Mouse (Mus musculus) retina, postnatal 1 day (tissue): ENCODE data around the gene Ankrd12.

Source experiments
- DNase-seq: peaks from one replicate; pipeline ENCODE4 v3.0.0-alpha.2; 2012

The Ankrd12 gene

DNA sequence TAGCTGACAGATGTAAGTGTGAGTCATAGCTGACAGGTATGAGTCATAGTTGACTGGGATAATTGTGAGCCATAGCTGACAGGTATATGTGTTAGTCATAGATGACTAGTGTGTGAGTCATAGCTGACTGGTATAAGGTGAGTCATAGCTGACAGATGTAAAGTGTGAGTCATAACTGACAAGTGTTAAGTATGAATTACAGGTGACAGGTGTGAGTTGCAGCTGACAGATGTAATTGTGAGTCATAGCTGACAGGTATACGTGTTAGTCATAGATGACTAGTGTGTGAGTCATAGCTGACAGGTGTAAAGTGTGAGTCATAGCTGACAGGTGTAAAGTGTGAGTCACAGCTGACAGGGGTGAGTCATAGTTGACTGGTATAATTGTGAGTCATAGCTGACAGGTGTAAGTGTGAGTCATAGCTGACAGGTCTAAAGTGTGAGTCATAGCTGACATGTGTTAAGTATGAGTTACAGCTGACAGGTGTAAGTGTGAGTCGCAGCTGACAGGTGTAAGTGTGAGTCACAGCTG, 115.2 kb downstream of the Ankrd12 start:
- no peak for DNase-seq

DNA sequence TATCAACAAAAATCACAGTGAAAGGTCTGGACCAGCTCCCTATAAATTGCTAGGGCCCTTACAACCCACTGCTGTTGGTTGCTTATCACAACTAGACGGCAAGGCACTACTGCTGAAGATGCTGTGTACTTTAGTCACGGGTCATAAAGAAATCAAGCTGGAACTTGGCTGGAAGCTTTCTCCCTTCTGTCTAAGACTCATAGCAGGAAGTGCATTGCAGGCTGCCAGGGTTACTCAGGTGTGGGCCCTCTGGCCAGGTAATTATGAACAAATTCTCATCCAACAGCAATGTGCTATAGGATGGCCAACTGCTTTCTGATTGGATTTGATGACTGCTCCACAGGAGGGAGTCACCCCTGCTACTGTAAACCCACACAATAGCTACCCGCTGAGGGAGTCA, 117.9 kb downstream of the Ankrd12 start:
- no peak for DNase-seq

DNA sequence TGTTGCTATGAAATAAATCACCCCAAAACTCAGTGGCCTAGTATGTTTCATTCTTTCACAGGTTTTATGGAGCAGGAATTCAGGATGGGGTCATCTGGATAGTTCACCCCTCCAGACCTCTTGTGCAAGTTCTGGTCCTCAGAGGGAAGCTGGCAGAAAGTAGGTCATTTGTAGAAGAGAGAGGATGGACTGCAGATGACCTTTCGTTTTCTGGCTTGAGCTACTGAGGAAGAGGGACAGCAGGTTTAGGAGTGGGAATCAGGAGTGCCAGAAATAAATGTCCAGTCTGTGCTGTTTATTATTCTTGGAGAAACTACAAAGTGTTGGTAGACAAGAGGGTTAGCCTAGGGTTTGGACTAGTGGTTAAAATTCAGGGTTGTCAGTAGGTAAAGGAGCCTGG, 118.5 kb downstream of the Ankrd12 start:
- DNase-seq: no peak

DNA sequence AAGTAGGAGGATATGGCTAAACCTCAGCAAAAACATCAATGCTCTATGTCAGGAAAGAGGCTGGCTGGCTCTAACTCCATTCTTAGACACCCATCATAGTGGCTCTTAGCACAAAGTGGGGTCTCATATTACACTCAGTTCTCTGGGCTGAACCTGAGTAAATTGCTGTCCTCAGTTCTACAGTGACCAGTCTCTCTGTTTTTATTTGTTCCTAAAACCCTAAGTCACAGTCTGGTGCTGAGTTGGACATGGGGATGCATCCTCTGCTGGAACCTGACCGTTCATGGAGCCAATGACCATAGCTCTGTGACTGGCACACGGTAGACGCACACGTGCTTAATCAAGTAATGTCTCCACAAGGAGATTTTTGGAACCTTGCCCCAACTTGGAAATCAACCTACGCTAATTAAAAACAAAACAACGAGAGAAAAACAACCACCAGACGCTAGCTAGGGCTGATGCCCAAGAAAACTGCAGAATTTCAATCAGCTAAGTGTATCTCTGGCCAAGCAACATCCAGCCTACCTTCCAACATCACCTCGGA, 119.0 kb downstream of the Ankrd12 start:
- no peak for DNase-seq

DNA sequence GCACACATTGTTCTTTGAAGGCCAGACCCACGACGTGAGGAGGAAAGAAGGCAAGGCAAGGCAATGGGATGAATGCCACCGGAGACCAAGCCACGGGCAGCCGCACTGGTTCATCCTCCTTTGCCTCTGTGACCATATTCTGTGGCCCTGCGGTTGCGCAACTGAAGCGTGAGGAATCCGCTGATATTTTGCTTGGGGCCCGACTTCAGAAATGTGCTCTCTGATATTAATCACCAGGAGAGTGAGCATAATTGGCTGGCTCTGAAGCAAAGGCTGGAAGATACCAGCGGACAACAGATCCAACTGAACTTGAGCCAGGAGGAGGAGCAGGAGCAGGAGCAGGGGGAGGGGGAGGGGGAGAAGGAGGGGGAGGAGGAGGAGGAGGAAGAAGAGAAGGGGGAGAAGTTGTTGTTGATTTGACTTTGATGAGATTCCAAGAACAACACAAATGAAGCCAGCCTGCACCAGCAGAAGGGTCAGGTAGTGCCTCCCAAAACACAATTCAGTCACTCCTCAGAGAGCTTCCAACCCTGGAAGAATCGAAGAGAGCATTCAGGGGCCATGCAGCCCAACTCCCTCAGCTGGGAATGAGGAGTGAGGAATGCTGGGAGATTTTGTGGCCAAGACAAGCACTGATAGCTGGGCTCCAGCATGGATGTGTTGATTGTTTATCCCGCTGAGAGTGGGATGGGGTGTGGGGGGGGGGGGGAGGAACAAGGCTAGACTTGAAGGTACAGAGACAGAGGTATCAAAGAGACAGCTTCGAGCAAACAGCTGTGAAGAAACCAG, 119.7 kb downstream of the Ankrd12 start:
- peak; percentile 21 for DNase-seq

DNA sequence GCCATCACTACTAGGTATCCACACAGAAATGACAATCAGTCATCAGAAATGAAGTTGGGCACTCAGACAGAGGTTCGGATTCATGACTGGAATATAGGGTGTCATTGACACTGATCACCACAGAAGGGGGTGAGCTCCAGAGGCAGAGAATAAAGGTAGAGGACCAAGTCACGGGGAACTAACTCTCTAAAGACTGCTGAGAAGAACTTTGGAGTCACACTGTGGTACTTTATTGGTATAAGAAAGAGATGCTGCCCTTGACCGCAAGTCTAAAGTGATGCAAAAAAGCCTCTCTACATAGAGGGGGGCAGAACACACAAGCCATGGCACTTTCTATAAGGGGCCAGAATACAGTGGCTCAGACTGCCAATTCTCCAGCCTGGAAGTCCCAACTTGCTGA, 120.7 kb downstream of the Ankrd12 start:
- DNase-seq: no peak

DNA sequence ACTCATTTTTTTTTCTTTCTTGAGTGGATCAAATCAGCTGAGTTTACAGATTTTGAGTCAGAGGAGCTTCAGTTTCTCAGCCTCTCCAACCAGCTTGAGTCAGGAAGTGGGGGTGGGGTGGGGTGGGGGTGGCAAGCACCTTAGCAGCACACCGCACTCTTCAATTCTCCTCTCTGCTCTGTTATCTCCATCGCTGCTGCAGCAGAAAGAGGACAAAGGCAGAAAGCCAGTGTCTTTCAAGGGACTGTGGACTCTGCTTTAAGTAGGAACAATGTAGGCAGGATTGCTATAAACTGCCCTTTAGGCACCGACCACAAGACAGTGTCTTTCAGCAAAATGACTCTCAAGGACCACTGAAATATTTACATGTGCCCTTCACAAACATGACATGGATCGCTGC, 122.9 kb downstream of the Ankrd12 start:
- no peak for DNase-seq

DNA sequence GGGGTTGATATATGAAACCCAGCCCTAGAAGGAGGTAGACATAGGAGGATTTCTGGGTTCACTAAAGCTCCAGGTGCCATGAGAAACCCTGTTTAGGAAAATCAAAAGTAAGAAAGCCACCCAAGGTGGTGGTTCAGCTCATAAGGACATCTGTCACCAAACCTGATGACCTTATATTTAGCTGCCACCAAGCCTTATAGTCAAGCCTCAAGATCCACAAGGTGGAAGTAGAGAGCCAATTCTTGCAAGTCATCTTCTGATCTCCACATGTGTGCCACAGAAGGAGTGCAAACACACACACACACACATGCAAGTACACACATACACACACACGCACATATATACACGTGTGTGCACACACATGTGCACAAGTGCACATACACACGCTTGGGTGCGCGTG, 124.8 kb downstream of the Ankrd12 start:
- peak; percentile 61 for DNase-seq

DNA sequence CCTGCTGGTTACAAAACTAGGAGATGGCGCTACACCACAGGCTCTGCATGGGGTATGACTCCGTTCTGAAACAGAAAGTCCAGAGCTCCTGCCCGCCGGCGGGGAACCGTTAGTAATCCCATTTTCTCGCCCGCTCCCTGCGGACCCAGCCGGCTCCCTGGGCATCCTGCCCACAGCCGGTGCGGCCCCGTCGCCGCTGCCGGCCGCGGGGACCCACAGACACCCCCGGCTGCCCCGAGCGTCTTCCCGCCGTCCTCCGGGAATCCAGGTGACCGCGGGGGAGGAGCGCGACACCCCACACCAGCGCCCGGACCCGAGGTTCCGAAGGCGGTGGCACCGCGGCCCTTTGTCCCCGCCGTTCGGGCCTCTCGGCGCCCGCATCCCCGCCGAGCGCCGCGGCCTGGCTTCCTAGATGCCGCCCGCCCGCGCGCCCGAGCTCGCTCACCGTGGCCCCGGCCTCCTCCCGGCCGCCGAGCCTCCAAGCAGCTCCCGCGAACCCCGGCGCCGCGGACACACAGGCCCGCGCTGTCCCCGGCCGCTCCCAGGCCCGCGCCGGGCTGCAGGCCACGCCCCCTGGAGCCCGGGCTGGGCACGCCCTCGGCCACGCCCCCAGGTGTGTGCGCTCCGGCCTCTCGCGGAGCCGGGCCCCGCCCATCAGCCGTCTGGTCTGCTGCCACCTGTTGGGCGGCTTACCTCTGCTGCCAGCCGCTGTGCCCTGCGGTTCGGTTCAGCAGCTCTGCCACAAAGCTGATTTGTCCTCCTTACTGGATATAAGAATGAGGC, 126.1 kb downstream of the Ankrd12 start, which contains the start of gene Twsg1:
Gene Twsg1 (minus strand): TSS at position 605 of the 783 bp plus-strand sequence.
- DNase-seq: peak; percentile 92

DNA sequence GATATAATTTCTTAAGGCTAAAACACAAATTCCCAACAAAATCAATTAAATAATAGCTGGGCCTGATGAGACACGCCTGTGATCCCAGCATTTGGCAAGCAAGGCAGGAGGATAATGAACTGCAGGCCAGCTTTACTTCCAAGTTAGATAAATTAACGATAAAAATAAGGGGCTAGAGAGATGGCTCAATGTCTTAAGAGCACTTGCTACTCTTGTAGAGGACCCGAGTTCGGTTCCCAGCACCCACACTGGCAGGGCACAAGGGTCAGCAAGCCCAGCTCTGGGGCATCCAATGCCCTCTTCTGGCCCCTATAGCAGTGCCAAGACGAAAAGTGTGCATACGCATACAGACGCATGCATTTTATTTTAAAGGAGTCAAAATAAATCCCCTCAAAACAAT, 126.7 kb downstream of the Ankrd12 start:
- peak; percentile 16 for DNase-seq

DNA sequence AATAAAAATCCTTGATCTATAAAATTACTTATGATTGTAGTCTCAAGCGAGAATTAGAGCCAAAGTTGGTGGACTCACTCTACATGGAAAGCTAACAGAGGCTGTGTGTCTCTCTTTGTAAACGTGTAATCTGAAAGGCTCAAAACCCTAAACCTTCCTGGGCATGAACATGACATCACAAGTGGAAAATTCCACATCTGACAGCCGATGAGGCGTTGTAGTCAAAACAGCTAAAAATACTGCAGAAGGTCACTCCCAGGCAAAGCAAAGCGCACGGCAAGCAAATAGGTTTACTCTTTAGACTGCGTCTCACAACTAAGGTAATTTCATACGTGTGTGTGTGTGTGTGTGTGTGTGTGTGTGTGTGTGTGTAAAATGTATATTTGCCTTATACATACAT, 129.6 kb downstream of the Ankrd12 start:
- DNase-seq: no peak

DNA sequence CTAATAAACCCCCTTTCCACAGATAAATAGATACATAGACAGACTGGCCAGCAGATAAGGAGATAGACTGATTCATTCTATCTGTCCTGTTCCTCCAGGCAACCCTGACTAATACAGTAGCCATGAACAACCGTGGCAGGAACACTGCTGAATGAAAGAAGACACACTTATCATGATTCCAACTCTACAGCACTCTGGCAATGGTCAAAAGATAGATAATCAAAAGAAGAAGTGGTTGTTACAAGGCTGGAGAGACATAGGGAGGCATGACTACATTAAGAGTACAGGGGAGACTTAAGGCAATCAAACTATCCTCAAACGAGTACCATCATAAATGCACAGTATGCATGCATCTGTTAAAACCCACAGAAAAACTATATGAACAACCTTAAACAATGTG, 131.5 kb downstream of the Ankrd12 start:
- DNase-seq: no peak

DNA sequence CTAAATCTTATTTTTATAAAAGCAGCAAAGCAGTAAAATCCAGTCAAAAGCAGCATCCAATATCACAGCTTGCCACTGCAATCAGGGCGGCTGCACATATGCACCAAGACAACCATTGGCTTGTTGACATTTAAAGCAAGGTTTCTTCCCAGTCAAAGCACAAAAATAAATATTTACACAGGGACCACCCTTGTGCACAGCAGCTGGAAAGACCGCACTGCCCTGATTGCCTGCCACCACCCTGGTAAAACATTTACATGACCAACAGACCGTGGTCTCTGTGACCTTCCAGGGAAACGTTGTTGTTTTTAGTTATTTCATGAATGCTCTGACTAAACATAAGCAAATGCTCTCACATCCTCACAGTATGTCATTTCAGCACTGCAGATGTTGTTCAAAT, 134.5 kb downstream of the Ankrd12 start:
- DNase-seq: no peak

DNA sequence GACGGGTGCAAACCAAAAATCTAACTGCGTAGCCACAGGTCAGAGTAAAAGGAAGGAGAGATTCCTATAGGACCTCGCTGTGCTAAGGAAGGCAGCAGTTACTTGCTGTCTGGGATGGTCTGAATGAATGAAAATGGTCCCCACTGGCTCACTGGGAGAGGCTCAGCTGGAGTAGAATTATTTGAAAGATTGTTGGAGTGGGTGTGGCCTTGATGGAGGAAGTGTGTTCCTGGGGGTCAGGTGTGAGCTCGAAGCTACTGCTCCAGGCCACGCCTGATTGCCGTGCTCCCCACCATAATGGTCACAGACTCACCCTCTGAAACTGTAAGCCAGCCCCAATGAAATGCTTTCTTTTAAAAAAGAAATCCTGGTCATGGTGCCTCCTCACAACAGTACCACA, 135.6 kb downstream of the Ankrd12 start:
- DNase-seq: no peak

DNA sequence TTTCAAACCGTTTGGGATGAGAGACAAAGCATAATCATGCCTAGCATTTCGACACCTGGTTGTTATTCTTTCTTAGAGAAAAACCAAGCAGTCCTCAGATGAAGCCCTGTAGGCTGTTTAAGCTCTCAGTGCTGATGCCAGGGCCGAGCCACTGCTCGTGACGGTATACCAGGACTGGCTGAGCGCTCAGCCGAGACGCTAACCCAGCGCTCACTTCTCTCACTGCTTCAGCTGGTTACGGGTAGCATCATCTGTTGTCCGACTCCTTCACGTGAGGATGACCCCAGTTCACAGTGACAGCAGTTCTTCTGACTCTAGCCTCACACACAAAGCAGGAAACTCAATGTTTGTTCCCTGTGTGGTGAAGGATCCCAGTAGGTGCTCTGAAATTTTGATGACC, 136.7 kb downstream of the Ankrd12 start:
- DNase-seq: no peak

DNA sequence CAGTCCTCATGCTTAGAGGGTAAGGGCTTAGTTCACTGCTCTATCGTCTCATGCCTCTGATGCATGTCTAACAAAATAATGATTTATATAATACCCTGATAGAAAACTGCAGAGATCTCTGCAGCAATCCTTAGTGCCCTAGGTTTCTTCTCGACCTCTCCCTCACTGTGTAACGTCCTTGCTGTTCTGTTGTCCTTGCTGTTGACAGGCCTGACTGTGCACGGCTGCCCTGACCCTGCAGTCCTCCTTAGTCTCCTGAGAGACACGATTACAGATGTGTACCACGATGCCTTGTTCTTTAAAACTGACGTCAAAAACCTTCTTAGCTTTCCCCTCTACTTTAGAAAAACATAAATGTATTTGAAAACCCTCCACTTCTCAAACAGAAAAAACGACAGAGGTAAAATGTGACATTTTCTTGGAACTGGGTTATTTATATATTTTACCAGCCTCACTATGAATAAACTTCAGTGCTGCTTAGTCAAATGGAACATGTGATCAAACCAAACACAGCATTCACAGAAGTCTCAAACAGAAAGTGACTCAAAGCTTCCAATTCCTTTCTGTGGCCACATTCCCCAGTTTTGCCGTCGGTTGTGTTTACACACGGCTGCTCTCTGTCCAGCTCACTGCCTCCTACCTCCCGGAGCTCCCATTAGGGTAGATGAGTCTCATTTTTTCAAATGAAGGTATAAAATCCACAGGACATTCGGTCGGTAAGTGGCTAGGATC, 137.3 kb downstream of the Ankrd12 start:
- DNase-seq: no peak

DNA sequence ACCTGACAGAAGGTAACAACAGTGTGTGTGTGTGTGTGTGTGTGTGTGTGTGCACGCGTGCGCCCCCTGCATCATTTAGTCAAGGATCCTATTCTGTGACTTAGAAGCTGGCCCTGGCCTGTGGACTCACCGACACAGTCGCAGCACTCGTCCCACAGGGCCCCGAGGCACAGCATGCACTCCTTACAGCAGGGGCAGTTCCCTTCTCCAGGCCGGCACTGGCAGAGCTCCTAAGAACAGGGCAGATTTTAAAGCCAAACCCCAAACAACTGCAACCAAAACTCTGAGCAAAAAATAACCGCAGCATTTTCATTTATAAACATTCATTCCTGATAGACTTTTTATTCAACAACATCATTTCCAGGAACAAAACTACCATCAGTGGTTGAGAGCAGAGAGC, 139.2 kb downstream of the Ankrd12 start:
- DNase-seq: no peak

DNA sequence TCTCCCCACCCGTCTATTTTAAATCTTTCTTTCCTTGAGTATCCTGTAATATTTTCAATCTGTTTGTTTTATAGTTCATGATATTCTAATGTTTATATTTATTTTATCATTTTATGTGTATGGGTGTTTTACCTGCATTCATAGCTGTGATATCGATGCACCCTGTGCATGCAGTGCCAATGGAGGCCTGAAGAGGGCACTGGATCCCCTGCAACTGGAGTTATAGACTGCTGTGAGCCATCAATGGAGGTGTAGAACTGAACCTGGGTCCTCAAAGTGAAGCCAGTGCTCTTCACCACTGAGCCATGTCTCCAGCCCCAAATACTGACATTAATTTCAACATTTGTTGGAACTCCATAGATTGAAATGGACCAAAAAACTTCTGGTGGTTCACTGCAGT, 143.1 kb downstream of the Ankrd12 start:
- no peak for DNase-seq

DNA sequence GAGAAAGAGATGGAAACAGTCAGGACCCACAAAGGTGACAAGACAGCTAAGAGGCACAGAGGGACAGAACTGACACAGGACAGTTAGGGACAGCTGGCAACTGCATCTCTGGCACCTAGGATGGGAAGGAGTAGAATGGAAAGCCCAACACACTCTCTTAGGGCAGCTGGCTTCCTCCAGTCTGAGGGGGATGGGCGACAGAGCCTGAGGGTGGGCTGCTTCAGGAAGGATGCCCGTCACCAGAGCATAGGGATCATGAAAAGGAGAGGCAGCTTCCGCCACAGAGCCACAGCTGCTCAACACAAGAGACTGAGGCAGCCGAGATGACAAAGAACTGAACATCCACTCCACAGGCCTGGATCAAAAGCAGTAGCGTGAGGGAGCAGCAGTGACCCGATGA, 145.4 kb downstream of the Ankrd12 start:
- peak; percentile 59 for DNase-seq

DNA sequence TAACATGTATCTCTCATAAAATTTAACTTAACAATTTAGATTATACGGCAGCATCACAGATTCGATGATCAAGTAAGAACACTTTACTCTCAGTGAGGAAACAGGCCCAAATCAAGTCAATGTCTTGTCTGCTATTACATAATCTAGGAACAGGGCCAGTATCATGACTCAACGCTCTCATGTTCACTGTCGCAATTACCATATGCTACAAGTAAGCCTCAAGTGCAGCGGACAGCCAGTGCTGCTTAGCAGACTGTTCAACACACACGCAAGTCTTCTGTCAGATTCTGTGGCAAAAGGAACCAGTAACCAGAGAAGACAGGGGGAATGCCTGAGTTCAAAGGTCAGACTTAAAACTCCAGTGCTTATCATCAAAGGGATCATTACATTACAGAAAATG, 145.9 kb downstream of the Ankrd12 start:
- DNase-seq: no peak

DNA sequence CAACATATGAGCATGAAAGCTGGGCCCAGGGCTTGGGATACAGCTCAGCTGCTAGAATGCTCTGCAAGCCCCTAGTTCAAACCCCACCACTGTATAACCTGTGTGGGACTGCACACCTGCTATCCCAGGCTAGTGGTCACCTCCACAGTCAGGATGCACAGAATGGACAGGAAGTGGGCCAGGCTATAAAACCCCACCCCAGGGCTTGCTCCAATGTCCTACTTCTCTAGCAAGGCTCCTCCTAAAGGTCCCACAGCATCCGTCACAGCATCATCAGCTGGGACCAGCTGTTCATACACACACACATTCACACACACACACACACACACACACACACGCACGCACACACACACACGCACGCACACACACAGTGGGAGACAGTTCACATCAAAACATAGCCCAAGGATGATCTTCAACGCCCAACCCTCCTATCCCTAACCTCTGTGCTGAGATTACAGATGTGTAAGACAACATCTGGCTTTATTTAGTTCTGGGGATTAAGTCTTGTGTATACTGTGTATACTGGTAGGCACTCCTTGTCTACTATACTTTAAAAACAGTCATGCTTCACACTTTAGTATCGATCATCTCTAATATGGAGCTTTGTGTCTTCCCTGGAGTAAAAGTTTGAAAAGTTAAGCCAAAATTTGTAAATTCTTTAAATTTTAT, 146.6 kb downstream of the Ankrd12 start:
- DNase-seq: no peak

DNA sequence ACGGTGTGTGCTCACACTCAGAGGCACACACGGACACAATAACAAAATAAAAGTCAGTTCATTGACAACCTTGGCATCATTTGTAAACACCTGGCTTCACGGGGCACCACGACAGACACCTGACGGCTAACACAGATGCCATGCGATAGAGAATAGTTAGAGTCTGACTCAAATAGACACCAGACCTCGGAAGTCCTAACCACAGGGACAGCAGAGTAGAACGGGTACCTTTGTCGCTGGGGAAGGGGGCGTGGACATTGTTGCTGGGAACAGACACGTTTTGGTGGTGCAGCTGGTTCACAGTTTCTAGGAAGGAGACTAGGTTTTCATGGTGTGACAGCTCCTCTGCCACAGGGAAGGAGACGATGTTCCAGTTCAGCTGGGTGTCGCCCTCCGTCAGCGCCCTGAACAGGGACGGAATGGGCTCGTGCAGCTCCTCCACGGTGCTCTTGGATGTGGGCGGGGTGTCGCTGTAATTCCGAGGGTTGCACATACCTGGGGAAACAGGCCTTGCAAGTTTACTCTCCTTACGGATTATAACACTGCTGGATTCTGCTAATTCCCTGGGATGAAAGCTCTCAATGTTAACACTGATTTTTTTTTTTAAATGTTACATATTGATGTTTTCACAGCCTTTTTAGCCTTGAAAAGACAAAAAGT, 147.4 kb downstream of the Ankrd12 start:
- DNase-seq: no peak
